Mouse (Mus musculus) heart, postnatal 0 days (tissue): ENCODE data around the gene Magi3.

Experiments
- CTCF ChIP-seq: IDR thresholded peaks from 2 replicates; pipeline ENCODE4 v1.5.1; 2016; ENCODE audit warnings: antibody characterized with exemption, control low read depth, low read depth
- EP300 ChIP-seq: IDR thresholded peaks from 2 replicates; pipeline ENCODE4 v1.6.1; 2016; ENCODE audit warnings: antibody characterized with exemption, low read depth

- TF ChIP-seq EP300 (no peak), CTCF (no peak)
Observed at GRCm38 (mm10) chr3:104184270-104184669, 35.9 kb downstream of the Magi3 start.
